Mouse (Mus musculus) olfactory bulb, adult 2 months (tissue): ENCODE measurements around the gene Cldnd2.

Experiments
- CTCF ChIP-seq: fragments of 200-500 bp; IDR thresholded peaks from 2 replicates; pipeline ENCODE4 v1.5.1; 2012; ENCODE audit warnings: low read depth, mild to moderate bottlenecking, low read length, moderate library complexity; ENCODE audit not compliant: insufficient read depth
- POLR2A ChIP-seq: fragments of 200-500 bp; IDR thresholded peaks from 2 replicates; pipeline ENCODE4 v1.6.1; 2012; ENCODE audit warnings: mild to moderate bottlenecking, low read depth, low read length, moderate library complexity; ENCODE audit not compliant: insufficient read depth

DNA sequence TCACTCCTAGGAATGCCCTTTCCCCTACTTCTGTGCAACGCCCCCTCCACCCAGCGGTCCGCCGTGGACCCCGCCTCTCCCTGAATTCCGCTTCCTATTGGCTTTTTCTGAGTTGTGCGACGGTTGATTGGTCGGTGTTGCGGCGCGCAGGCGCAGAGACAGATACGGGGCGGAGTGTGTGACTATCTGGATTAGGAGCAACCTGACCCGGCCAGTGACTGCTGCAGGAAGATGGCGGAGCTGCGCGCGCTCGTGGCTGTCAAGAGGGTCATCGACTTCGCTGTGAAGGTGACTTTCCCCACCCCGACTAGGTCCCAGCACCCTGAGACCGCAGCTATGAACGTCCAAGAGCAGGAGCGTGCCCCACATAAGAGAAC, 3.3 kb downstream of the Cldnd2 start, which contains the start of the genes Etfb and Gm45233:
- TF ChIP-seq CTCF (no peak), POLR2A (peak; percentile 89)
